Mouse (Mus musculus) forebrain, embryonic 10.5 days (tissue): ENCODE measurements around the gene Eif5b. TPM values are rescaled to one million over a fixed set of nuclear protein-coding genes. Genes with fewer than 3 reads are reported as not detected.
"Not testable (repeated sequence)": the region's sequence is repeated elsewhere in the genome, so short reads cannot be mapped to it uniquely, and the experiment has no call there.

Experiments used
- DNase-seq: peaks from one replicate; pipeline ENCODE4 v3.0.0-alpha.2; 2017; ENCODE audit warnings: low spot score; ENCODE audit errors: extremely low spot score
- H3K27ac ChIP-seq: fragments of 300-500 bp; sonication (generic); 2 replicates; pipeline ENCODE4 v1.5.1; 2016; ENCODE audit warnings: mild to moderate bottlenecking
- H3K27me3 ChIP-seq: fragments of 300-500 bp; sonication (generic); 2 replicates; pipeline ENCODE4 v1.6.1; 2016; ENCODE audit warnings: mild to moderate bottlenecking; ENCODE audit not compliant: poor library complexity, severe bottlenecking
- H3K36me3 ChIP-seq: fragments of 300-500 bp; sonication (generic); replicated peaks from 2 replicates; pipeline ENCODE4 v1.6.1; 2016; ENCODE audit warnings: mild to moderate bottlenecking, moderate library complexity
- H3K4me1 ChIP-seq: fragments of 300-500 bp; sonication (generic); 2 replicates; pipeline ENCODE4 v1.6.1; 2016
- H3K4me3 ChIP-seq: fragments of 300-500 bp; sonication (generic); 2 replicates; pipeline ENCODE4 v1.5.1; 2016; ENCODE audit warnings: mild to moderate bottlenecking, moderate library complexity
- H3K9me3 ChIP-seq: fragments of 300-500 bp; sonication (generic); 2 replicates; pipeline ENCODE4 v1.6.1; 2016; ENCODE audit warnings: mild to moderate bottlenecking, moderate library complexity
- WGBS: fragments of 180-500 bp; shearing (Covaris S2); methylation state at CpG from one replicate; pipeline ENCODE4 v1.1.7; 2016; 5-methylcytosine and 5-hydroxymethylcytosine counted together
- polyA plus RNA-seq: library from polyadenylated mRNA; unstranded; fragments of >200 nt; fragmentation: Nextera tagmentation; extraction: Ambion mirVana; gene quantifications from 2 replicates; pipeline ENCODE4 v1.2.1, GENCODE M21; 2016

Gene Eif5b
- 28.4 and 28.5 TPM in 2 replicates for polyA plus RNA-seq

DNA sequence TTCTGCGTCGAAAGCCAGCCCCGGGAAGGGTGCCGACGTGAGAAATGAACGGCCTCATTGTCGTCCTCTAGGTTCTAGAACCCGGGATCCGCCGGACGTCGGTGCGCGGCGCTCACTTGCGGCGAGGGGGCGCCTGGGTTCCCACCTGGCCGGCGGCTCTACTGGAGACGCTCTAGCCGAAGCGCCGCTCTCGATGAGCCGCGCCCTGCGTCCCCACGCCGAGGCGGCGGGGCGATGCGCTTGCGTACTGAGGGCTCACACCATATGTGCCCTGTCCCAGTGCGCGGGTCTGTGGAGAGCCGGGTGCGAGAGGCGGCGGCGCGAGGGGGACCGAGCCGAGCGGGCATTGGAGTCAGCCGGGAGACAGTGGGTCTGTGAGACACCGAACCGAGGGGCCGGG lies at the start of gene Eif5b, which contains the start of gene Txndc9:
TSS of gene Eif5b (plus strand) at position 144 of the 400 bp plus-strand sequence.
TSS of gene Txndc9 (minus strand) at position 27 of the 400 bp plus-strand sequence.
- peaks cover 33% of the 10 kb centered on the region for H3K36me3 ChIP-seq
- peak within 1 kb of the TSS; percentile 96 for H3K27ac ChIP-seq
- H3K27me3 ChIP-seq: no peaks in the 10 kb centered on the region
- under 1% methylated on average over 50 of the region's 50 CpGs for WGBS
- no peaks in the 10 kb centered on the region for H3K9me3 ChIP-seq
- peaks cover 18% of the 10 kb centered on the region for H3K4me1 ChIP-seq
- H3K4me3 ChIP-seq: peak within 1 kb of the TSS; percentile 96
- DNase-seq: peak; percentile 92

DNA sequence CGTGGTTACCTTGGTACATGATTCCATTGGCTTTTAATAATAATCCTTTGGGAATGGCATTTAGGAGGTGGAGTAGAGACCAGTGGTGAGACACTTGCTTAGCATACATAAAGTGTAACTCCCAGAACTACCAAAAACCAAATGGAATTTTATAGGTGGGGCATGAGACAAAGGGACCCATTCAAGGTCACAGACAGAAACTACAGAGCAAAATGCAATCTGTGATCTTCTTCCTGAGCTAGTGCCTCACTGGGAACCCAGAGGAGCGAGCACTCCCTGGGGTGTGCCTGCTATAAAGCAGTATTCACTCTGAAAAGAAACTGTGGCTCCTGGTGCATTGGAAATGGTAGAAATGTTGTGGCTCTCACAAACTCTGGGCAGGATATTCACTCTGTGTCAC lies 48.9 kb upstream of the Eif5b start:
- H3K36me3 ChIP-seq: no peaks in the 10 kb centered on the region
- no peak for DNase-seq
- no peak overlapping the region for H3K4me3 ChIP-seq
- WGBS: 87% methylated on average over 2 of the region's 2 CpGs
- no peaks in the 10 kb centered on the region for H3K9me3 ChIP-seq
- H3K27me3 ChIP-seq: no peaks in the 10 kb centered on the region
- H3K4me1 ChIP-seq: no peaks in the 10 kb centered on the region
- no peak overlapping the region for H3K27ac ChIP-seq

DNA sequence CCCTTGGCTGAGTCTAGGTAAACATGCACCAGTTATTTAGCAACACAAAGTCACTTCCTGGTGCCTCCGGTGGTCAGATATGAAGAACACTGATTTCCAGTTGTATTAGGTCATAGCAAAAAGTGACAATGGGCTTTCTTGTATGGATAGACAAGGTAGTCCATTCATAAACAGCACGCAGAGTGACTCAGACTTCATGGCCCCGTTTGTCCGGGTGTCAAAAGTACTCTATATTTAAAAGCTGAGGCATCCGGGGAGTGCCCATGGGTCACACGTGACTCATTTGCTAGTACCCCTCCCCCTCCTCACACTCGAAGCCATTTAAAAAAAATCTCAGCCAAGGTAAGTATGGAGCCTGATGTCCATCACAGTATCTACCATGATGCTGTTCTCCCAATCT lies 43.0 kb upstream of the Eif5b start:
- no peaks in the 10 kb centered on the region for H3K36me3 ChIP-seq
- H3K4me3 ChIP-seq: no peak overlapping the region
- no peak overlapping the region for H3K27ac ChIP-seq
- H3K4me1 ChIP-seq: peaks cover 6% of the 10 kb centered on the region; the same call in 1 of the 2 replicates
- 90% methylated on average over 7 of the region's 7 CpGs for WGBS
- no peaks in the 10 kb centered on the region for H3K27me3 ChIP-seq
- no peaks in the 10 kb centered on the region for H3K9me3 ChIP-seq
- no peak for DNase-seq

DNA sequence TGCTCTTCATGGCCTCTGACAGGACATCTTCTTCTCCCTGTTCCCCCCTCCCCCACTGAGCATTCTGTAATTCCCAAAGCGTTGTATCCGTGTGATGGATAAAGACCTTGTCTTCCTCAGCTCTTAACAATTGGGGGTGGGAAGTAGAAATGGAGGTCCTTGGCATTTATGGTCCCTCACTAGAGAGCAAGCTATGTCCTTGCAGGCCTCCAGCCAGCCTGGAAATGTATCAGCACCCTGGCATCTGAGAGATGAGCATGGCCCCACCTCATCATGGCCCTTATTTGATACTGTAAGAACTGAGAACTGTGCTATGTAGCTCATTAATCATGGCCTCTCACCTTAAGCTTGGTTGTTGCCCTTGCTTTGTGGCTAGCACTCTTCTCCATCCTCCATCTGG lies 42.6 kb upstream of the Eif5b start:
- Histone ChIP-seq H3K4me3 (no peak overlapping the region), H3K4me1 (peaks cover 7% of the 10 kb centered on the region; the same call in 1 of the 2 replicates), H3K36me3 (no peaks in the 10 kb centered on the region), H3K27me3 (no peaks in the 10 kb centered on the region), H3K27ac (no peak overlapping the region), H3K9me3 (no peaks in the 10 kb centered on the region)
- WGBS: 96% methylated on average over 2 of the region's 2 CpGs
- no peak for DNase-seq

DNA sequence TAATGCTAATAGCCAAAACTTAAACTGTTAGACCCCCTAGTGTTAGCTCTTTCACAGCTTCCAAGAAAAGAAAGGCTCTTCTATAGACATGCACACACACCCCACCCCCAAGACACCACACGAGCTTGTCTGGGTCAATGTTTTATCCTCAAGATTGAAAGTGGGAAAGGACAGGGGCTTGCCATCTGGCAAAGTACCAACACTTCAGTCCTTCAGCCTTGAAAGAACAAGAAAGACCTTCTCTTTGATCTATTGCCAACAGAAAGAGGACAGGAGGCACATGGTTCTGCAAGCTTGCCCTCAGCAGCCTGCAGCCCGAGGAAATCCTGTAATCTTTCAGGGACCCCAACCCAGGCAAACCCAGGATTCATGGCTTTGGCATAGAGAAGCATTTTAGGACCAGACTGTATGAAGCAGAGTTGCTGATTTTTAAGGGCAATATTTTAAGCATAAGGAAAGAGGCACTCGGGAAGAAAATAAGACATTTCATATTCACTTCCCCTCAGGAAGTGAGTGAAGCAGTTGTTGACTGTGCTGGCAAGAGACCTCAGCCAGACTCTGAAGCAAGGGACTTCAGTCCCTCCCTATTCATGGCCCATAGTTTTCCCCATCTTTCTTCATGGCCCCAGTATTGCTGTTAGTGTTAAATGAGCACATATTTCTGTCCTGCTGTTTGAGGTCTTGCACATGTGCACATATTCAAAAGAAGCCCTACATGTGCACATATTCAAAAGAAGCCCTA lies 40.9 kb upstream of the Eif5b start:
- no peak for DNase-seq
- Histone ChIP-seq H3K36me3 (no peaks in the 10 kb centered on the region), H3K4me1 (peaks cover 7% of the 10 kb centered on the region; the same call in 1 of the 2 replicates), H3K27ac (no peak overlapping the region), H3K4me3 (no peak overlapping the region), H3K27me3 (no peaks in the 10 kb centered on the region), H3K9me3 (no peaks in the 10 kb centered on the region; the same call in 1 of the 2 replicates)
- 60% methylated on average over 3 of the region's 3 CpGs for WGBS

DNA sequence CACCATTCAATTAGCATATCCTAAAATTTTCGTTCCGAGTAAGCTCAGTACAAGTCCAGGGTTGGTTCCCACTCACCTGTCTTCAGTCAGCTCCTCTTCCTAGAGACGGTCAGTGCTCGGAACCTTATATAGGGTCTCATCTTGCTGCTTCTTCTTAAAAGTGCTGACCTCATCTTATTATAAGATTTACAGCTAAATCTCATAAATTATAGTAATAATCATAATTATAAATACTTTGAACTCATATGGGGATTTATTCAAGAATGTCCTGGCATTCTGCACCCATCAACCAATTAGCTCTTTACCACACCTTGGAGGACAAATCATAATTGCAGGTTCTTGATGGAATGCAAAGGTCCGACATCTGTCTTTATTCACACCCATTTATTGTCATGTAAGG lies 40.2 kb upstream of the Eif5b start, which contains the start of gene Lyg1:
TSS of gene Lyg1 (minus strand) at position 101 of the 400 bp plus-strand sequence.
- no peaks in the 10 kb centered on the region for H3K36me3 ChIP-seq
- H3K9me3 ChIP-seq: no peaks in the 10 kb centered on the region; the same call in 1 of the 2 replicates
- no peak within 1 kb of the TSS for H3K27ac ChIP-seq
- H3K4me1 ChIP-seq: peaks cover 7% of the 10 kb centered on the region; the same call in 1 of the 2 replicates
- 86% methylated on average over 5 of the region's 5 CpGs for WGBS
- no peaks in the 10 kb centered on the region for H3K27me3 ChIP-seq
- no peak within 1 kb of the TSS for H3K4me3 ChIP-seq
- DNase-seq: no peak

DNA sequence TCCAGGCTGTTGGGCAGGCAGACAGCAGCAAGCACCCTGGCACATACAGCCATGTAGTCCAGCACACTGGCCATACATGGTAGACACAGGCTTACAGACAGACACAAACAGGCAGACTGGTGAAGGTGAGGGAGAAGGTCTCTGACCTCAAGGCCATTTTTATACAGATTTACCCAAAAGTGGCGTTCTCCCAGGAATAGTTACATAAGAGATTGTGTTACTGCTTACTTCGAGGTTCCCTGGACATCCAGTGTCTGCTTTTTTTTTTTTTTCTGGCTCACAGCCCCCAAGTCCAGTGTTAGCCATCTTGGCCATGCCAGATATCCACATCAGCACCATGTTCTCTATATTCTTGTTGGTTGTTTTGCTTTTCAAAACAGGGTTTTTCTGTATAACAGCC lies 39.3 kb upstream of the Eif5b start:
- no peak for DNase-seq
- no peaks in the 10 kb centered on the region; the same call in 1 of the 2 replicates for H3K9me3 ChIP-seq
- H3K4me3 ChIP-seq: no peak overlapping the region
- 76% methylated on average over 2 of the region's 2 CpGs for WGBS
- H3K4me1 ChIP-seq: peaks cover 7% of the 10 kb centered on the region; the same call in 1 of the 2 replicates
- no peaks in the 10 kb centered on the region for H3K36me3 ChIP-seq
- no peak overlapping the region for H3K27ac ChIP-seq
- no peaks in the 10 kb centered on the region for H3K27me3 ChIP-seq

DNA sequence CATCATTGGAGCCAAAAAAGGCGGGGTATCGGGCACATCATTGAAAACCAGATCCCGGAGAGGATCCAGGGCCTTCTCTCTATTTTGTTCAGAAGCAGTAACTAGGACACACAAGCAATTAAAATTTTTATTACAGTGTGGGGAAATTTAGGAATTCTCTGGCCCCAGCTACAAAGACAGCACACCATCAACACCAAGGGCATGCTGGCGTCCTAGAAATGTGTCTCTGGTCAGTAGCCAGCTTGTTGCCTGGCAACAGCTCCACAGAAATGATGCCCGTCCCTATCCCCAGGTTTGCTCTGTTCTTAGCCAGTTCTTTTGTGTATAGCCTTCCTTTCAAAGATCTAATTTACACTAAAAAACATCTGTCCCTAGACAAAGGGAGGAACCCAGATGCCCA lies 38.3 kb upstream of the Eif5b start:
- H3K9me3 ChIP-seq: no peaks in the 10 kb centered on the region; the same call in 1 of the 2 replicates
- H3K36me3 ChIP-seq: no peaks in the 10 kb centered on the region
- H3K4me1 ChIP-seq: peaks cover 7% of the 10 kb centered on the region; the same call in 1 of the 2 replicates
- no peak overlapping the region for H3K27ac ChIP-seq
- no peak overlapping the region for H3K4me3 ChIP-seq
- DNase-seq: no peak
- 76% methylated on average over 5 of the region's 5 CpGs for WGBS
- H3K27me3 ChIP-seq: no peaks in the 10 kb centered on the region

DNA sequence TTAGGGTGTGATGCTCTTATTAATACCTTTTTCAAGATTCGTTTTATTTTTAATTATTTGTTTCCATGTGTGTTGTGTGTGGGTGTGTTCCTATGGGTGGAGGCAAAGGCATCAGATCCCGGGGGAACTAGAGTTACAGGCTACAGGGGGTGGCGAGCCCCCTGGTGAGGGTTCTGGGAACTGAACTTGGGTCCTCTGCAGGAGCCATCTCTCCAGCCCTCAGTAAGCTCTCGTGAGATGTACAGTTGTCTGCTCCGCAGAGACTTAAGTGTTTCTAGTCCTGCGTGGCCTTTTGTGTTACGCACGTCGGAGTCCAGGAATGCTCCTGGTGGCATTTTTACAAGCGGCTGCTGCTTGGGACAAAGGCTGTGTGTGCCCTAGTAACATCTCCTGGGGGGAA lies 32.2 kb upstream of the Eif5b start:
- no peaks in the 10 kb centered on the region for H3K36me3 ChIP-seq
- no peak overlapping the region for H3K27ac ChIP-seq
- H3K9me3 ChIP-seq: no peaks in the 10 kb centered on the region; the same call in 1 of the 2 replicates
- 76% methylated on average over 10 of the region's 10 CpGs for WGBS
- no peaks in the 10 kb centered on the region for H3K27me3 ChIP-seq
- H3K4me3 ChIP-seq: no peak overlapping the region
- no peak for DNase-seq
- H3K4me1 ChIP-seq: no peaks in the 10 kb centered on the region

DNA sequence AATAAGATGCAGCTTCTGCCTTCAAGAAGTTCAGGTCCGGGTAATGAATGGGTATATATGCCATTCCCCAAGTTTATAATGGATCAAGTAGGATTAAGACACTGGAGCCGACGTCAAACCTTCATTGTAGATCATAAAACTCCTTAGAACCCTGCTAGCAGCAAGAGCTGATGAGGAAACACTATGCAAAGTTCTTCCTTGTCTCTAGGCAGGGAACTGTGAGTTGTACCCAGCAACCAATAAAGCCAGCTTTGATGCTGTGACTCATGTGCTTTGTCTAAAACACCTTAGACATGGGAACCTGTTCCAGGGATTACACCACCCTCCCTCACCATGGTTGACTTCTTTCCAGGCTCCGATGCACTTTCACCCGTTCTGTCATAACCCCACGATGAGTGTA lies 29.1 kb upstream of the Eif5b start:
- DNase-seq: no peak
- H3K27me3 ChIP-seq: no peaks in the 10 kb centered on the region
- no peak overlapping the region for H3K4me3 ChIP-seq
- H3K9me3 ChIP-seq: no peaks in the 10 kb centered on the region
- no peaks in the 10 kb centered on the region for H3K36me3 ChIP-seq
- 0 out of 2 replicates have a peak, but pooled peaks cover 6% of the 10 kb centered on the region for H3K4me1 ChIP-seq
- no peak overlapping the region for H3K27ac ChIP-seq
- WGBS: 87% methylated on average over 6 of the region's 6 CpGs

DNA sequence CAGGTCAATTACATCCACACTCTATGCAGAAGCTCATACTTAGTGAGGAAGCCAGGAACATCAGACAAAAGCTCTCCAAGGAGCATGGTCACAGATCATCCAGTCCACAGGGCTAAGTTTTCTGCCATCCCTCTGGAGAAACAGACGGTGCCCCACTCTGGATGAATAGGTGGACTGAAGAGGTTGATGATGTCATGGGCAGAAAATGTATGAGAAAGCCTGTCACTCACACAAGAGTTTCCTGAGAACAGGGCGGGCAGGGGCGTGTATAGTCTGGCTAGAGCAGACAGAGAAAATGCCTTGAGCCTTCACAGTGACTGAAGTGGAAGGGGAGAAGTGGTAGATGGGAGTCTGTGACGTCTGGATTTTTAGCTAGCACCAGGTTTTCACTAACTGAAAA lies 26.3 kb upstream of the Eif5b start:
- Histone ChIP-seq H3K4me3 (no peak overlapping the region), H3K9me3 (no peaks in the 10 kb centered on the region), H3K27ac (no peak overlapping the region), H3K4me1 (0 out of 2 replicates have a peak, but pooled peaks cover 6% of the 10 kb centered on the region), H3K36me3 (no peaks in the 10 kb centered on the region), H3K27me3 (no peaks in the 10 kb centered on the region)
- no peak for DNase-seq
- WGBS: 71% methylated on average over 4 of the region's 4 CpGs

DNA sequence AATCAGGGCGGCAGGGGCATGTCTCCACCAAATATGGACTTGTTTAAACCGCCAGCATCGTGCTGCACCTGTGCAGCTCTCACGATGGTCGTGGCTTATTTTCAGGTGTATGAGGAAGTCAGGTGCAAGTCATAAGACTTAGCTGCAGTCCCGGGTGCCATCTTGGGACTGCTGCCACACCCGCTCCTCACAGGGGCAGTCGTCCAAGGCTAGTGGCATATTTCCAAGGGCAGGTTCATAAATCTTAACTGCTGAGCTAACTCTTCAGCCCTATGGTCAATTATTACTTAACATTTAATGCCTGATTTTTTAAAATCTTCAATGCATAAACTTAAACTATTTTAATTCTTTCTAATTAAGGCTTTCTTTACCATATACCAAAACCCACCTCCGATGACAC lies 21.1 kb upstream of the Eif5b start:
- WGBS: 81% methylated on average over 9 of the region's 9 CpGs
- not testable (repeated sequence) for H3K4me3 ChIP-seq, H3K36me3 ChIP-seq, DNase-seq, H3K9me3 ChIP-seq, H3K27ac ChIP-seq, H3K27me3 ChIP-seq, H3K4me1 ChIP-seq

DNA sequence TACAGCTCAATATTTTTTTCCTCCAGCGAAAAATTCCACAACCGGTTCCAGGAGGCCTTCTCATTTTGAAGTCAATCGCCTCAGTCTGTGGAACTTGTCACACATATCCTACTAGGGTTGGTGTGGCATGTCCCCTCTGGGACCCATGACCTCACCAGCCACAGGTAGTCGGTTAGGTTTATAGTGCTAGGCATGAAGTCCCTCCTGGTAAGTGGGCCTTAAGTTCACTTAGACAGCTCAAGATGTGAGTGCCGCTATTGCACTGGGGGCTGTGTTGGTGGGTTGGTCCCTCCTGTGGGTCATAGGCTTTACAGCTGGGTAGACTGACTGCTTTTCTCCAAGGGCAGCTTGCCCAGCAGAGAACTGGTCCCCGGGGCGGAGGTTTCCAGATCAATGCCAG lies 20.5 kb upstream of the Eif5b start:
- Histone ChIP-seq H3K4me1 (no peaks in the 10 kb centered on the region), H3K4me3 (no peak overlapping the region), H3K27me3 (no peaks in the 10 kb centered on the region), H3K9me3 (no peaks in the 10 kb centered on the region), H3K27ac (no peak overlapping the region), H3K36me3 (no peaks in the 10 kb centered on the region)
- 95% methylated on average over 7 of the region's 7 CpGs for WGBS
- no peak for DNase-seq
